Mouse (Mus musculus) heart, postnatal 14 days (tissue): ENCODE results near the gene Abi3bp. TPM values are rescaled to one million over a fixed set of nuclear protein-coding genes. Genes with fewer than 3 reads are reported as not detected.

Source experiments
- DNase-seq, 2 experiments: peaks; one replicate each; pipeline ENCODE4 v3.0.0; 2021 to 2022
- intact Hi-C: fragments of 180-260 bp; cut with DNase I; formaldehyde crosslinking; loops from one replicate; pipeline ENCODE4 v1.15.1; 2025
- total RNA-seq, 2 experiments: library from RNA; stranded (reverse); gene quantifications; 2 replicates each; pipeline ENCODE4 v1.2.3; 2021

The Abi3bp gene
- total RNA-seq, 2 experiments from 2014 or later = 6.6 to 9.0 TPM

GRCm38 (mm10) chr16:56501513-56501912 lies 23.8 kb downstream of the Abi3bp start:
- intact Hi-C loops = loop anchor here (10.0 kb wide), 1 partner anchor 117 kb away; no protein-coding TSS in a partner anchor
- DNase-seq = peak; percentile 31 to 57

- intact Hi-C loops = loop anchor here (10.0 kb wide), 1 partner anchor 117 kb away; no protein-coding TSS in a partner anchor
- DNase-seq = no peak
Observed at GRCm38 (mm10) chr16:56502134-56502533, 24.5 kb downstream of the Abi3bp start.

GRCm38 (mm10) chr16:56503941-56504340 lies 26.3 kb downstream of the Abi3bp start:
- intact Hi-C loops = loop anchor here (10.0 kb wide), 1 partner anchor 119 kb away; no protein-coding TSS in a partner anchor
- no peak for DNase-seq

GRCm38 (mm10) chr16:56518024-56518423 lies 40.3 kb downstream of the Abi3bp start:
- intact Hi-C loops = loop anchor here (5.0 kb wide), 1 partner anchor 206 kb away; no protein-coding TSS in a partner anchor
- no peak for DNase-seq

- DNase-seq = no peak
- intact Hi-C loops = loop anchor here (5.0 kb wide), 1 partner anchor 153 kb away; no protein-coding TSS in a partner anchor
Observed at GRCm38 (mm10) chr16:56524359-56524758, 46.7 kb downstream of the Abi3bp start.

GRCm38 (mm10) chr16:56526482-56526881 lies 48.8 kb downstream of the Abi3bp start:
- DNase-seq = no peak
- intact Hi-C loops = no loop called here

GRCm38 (mm10) chr16:56528079-56528688 lies 50.5 kb downstream of the Abi3bp start:
- DNase-seq = no peak
- intact Hi-C loops = no loop called here

GRCm38 (mm10) chr16:56579536-56579935 lies 101.9 kb downstream of the Abi3bp start:
- DNase-seq = peak; percentile 32 to 53
- intact Hi-C loops = no loop called here

- intact Hi-C loops = no loop called here
- no peak for DNase-seq
Observed at GRCm38 (mm10) chr16:56593581-56593980, 115.9 kb downstream of the Abi3bp start.

- intact Hi-C loops = no loop called here
- no peak for DNase-seq
Observed at GRCm38 (mm10) chr16:56594866-56595265, 117.2 kb downstream of the Abi3bp start.

- intact Hi-C loops = no loop called here
- no peak for DNase-seq
Observed at GRCm38 (mm10) chr16:56598427-56598826, 120.7 kb downstream of the Abi3bp start.

- no peak for DNase-seq
- intact Hi-C loops = no loop called here
Observed at GRCm38 (mm10) chr16:56602394-56602793, 124.7 kb downstream of the Abi3bp start.

- no peak for DNase-seq
- intact Hi-C loops = no loop called here
Observed at GRCm38 (mm10) chr16:56610572-56610971, 132.9 kb downstream of the Abi3bp start.

GRCm38 (mm10) chr16:56611096-56611867 lies 133.6 kb downstream of the Abi3bp start:
- no peak for DNase-seq
- intact Hi-C loops = no loop called here

GRCm38 (mm10) chr16:56638544-56638943 lies 160.9 kb downstream of the Abi3bp start:
- intact Hi-C loops = no loop called here
- DNase-seq = no peak

GRCm38 (mm10) chr16:56645251-56645650 lies 167.6 kb downstream of the Abi3bp start:
- intact Hi-C loops = no loop called here
- peak; percentile 16 to 40 for DNase-seq

GRCm38 (mm10) chr16:56646382-56647172 lies 168.9 kb downstream of the Abi3bp start:
- intact Hi-C loops = no loop called here

GRCm38 (mm10) chr16:56655193-56655910 lies 177.7 kb downstream of the Abi3bp start:
- DNase-seq = no peak
- intact Hi-C loops = no loop called here

More at GRCm38 (mm10) chr16:56646382-56647172, 168.9 kb downstream of the Abi3bp start:
- peak in 1 of 2 experiments; percentile 12 for DNase-seq

- no peak for DNase-seq
- intact Hi-C loops = no loop called here
Observed at GRCm38 (mm10) chr16:56658866-56659265, 181.2 kb downstream of the Abi3bp start.

GRCm38 (mm10) chr16:56669520-56669919 lies 191.8 kb downstream of the Abi3bp start:
- intact Hi-C loops = no loop called here
- no peak for DNase-seq
